Mouse (Mus musculus) hindbrain, embryonic 10.5 days (tissue): ENCODE measurements around the gene Rai14. TPM values are rescaled to one million over a fixed set of nuclear protein-coding genes. Genes with fewer than 3 reads are reported as not detected.

ENCODE experiments used
- DNase-seq: peaks from one replicate; pipeline ENCODE4 v3.0.0-alpha.2; 2017; ENCODE audit warnings: low spot score
- H3K27ac ChIP-seq: fragments of 300-500 bp; sonication (generic); 2 replicates; pipeline ENCODE4 v1.5.1; 2016; ENCODE audit warnings: mild to moderate bottlenecking, moderate library complexity
- H3K27me3 ChIP-seq: fragments of 300-500 bp; sonication (generic); 2 replicates; pipeline ENCODE4 v1.6.1; 2016; ENCODE audit warnings: mild to moderate bottlenecking; ENCODE audit not compliant: poor library complexity, insufficient read depth, severe bottlenecking
- H3K36me3 ChIP-seq: fragments of 300-500 bp; sonication (generic); 2 replicates; pipeline ENCODE4 v1.6.1; 2016; ENCODE audit warnings: mild to moderate bottlenecking, moderate library complexity
- H3K4me1 ChIP-seq: fragments of 300-500 bp; sonication (generic); replicated peaks from 2 replicates; pipeline ENCODE4 v1.6.1; 2016; ENCODE audit warnings: mild to moderate bottlenecking
- H3K4me3 ChIP-seq: fragments of 300-500 bp; sonication (generic); 2 replicates; pipeline ENCODE4 v1.5.1; 2016; ENCODE audit warnings: mild to moderate bottlenecking, moderate library complexity
- H3K9me3 ChIP-seq: fragments of 300-500 bp; sonication (generic); 2 replicates; pipeline ENCODE4 v1.6.1; 2016; ENCODE audit warnings: mild to moderate bottlenecking, moderate library complexity
- WGBS: fragments of 180-500 bp; shearing (Covaris S2); methylation state at CpG from one replicate; pipeline ENCODE4 v1.1.7; 2016; 5-methylcytosine and 5-hydroxymethylcytosine counted together
- polyA plus RNA-seq: library from polyadenylated mRNA; unstranded; fragments of >200 nt; fragmentation: Nextera tagmentation; extraction: Ambion mirVana; gene quantifications from 2 replicates; pipeline ENCODE4 v1.2.1, GENCODE M21; 2016

Gene Rai14
- polyA plus RNA-seq, 1 experiment from 2014 or later, result 72.2 TPM

- H3K4me3 ChIP-seq, result no peak overlapping the region
- H3K9me3 ChIP-seq, result peaks cover 4% of the 10 kb centered on the region
- peaks cover 12% of the 10 kb centered on the region for H3K36me3 ChIP-seq
- WGBS, result 95% methylated on average over 1 of the region's 1 CpGs
- DNase-seq, result no peak
- H3K4me1 ChIP-seq, result peaks cover 40% of the 10 kb centered on the region
- H3K27me3 ChIP-seq, result no peaks in the 10 kb centered on the region
- no peak overlapping the region for H3K27ac ChIP-seq
Measured at GRCm38 (mm10) chr15:10717284-10717683, 2.9 kb upstream of the Rai14 start.

GRCm38 (mm10) chr15:10715966-10716365, 1.5 kb upstream of the Rai14 start:
- peaks cover 4% of the 10 kb centered on the region for H3K9me3 ChIP-seq
- H3K36me3 ChIP-seq, result peaks cover 14% of the 10 kb centered on the region
- 0 out of 2 replicates have a peak overlapping the region, but pooled peaks have one; percentile 84 for H3K4me3 ChIP-seq
- DNase-seq, result no peak
- peaks cover 42% of the 10 kb centered on the region for H3K4me1 ChIP-seq
- no peaks in the 10 kb centered on the region for H3K27me3 ChIP-seq
- WGBS, result 13% methylated on average over 5 of the region's 5 CpGs
- H3K27ac ChIP-seq, result no peak overlapping the region

GRCm38 (mm10) chr15:10715139-10715505, 698 bp upstream of the Rai14 start:
- Histone ChIP-seq H3K27ac (peak overlapping the region; percentile 97), H3K36me3 (peaks cover 16% of the 10 kb centered on the region), H3K4me3 (peak overlapping the region; percentile 84), H3K9me3 (peaks cover 4% of the 10 kb centered on the region), H3K4me1 (peaks cover 42% of the 10 kb centered on the region), H3K27me3 (no peaks in the 10 kb centered on the region)
- under 1% methylated on average over 10 of the region's 10 CpGs for WGBS
- peak; percentile 66 for DNase-seq

GRCm38 (mm10) chr15:10713626-10714316, 653 bp downstream of the Rai14 start:
- under 1% methylated on average over 35 of the region's 35 CpGs for WGBS
- Histone ChIP-seq H3K4me1 (peaks cover 45% of the 10 kb centered on the region), H3K27me3 (no peaks in the 10 kb centered on the region), H3K4me3 (peak overlapping the region; percentile 84), H3K27ac (peak overlapping the region; percentile 97), H3K36me3 (peaks cover 30% of the 10 kb centered on the region), H3K9me3 (peaks cover 4% of the 10 kb centered on the region)
- peak; percentile 62 for DNase-seq

- no peak for DNase-seq
- H3K4me3 ChIP-seq, result peak overlapping the region; percentile 84
- peaks cover 4% of the 10 kb centered on the region for H3K9me3 ChIP-seq
- no peaks in the 10 kb centered on the region for H3K27me3 ChIP-seq
- peaks cover 45% of the 10 kb centered on the region for H3K4me1 ChIP-seq
- H3K27ac ChIP-seq, result peak overlapping the region; percentile 97
- peaks cover 35% of the 10 kb centered on the region for H3K36me3 ChIP-seq
- WGBS, result 6% methylated on average over 13 of the region's 13 CpGs
Measured at GRCm38 (mm10) chr15:10713181-10713625, 1.2 kb downstream of the Rai14 start.

GRCm38 (mm10) chr15:10712288-10712687, 2.1 kb downstream of the Rai14 start:
- H3K4me1 ChIP-seq, result peaks cover 45% of the 10 kb centered on the region
- no peak for DNase-seq
- H3K36me3 ChIP-seq, result peaks cover 39% of the 10 kb centered on the region
- WGBS, result 77% methylated on average over 3 of the region's 3 CpGs
- H3K27me3 ChIP-seq, result no peaks in the 10 kb centered on the region
- peak overlapping the region; percentile 84 for H3K4me3 ChIP-seq
- H3K27ac ChIP-seq, result peak overlapping the region; percentile 97
- no peaks in the 10 kb centered on the region for H3K9me3 ChIP-seq

- no peak for DNase-seq
- no peaks in the 10 kb centered on the region for H3K9me3 ChIP-seq
- H3K27ac ChIP-seq, result peak overlapping the region; percentile 60; the same call in 1 of the 2 replicates
- H3K4me1 ChIP-seq, result peaks cover 49% of the 10 kb centered on the region
- peak overlapping the region; percentile 84 for H3K4me3 ChIP-seq
- H3K36me3 ChIP-seq, result peaks cover 42% of the 10 kb centered on the region
- WGBS, result 65% methylated on average over 6 of the region's 6 CpGs
- H3K27me3 ChIP-seq, result no peaks in the 10 kb centered on the region
Measured at GRCm38 (mm10) chr15:10711231-10711630, 3.2 kb downstream of the Rai14 start.

- Histone ChIP-seq H3K4me3 (no peak overlapping the region), H3K4me1 (peaks cover 39% of the 10 kb centered on the region), H3K9me3 (no peaks in the 10 kb centered on the region), H3K27ac (no peak overlapping the region), H3K36me3 (peaks cover 58% of the 10 kb centered on the region), H3K27me3 (no peaks in the 10 kb centered on the region)
- WGBS, result 86% methylated on average over 10 of the region's 10 CpGs
- no peak for DNase-seq
Measured at GRCm38 (mm10) chr15:10708591-10709272, 5.7 kb downstream of the Rai14 start.

- Histone ChIP-seq H3K27ac (no peak overlapping the region), H3K27me3 (no peaks in the 10 kb centered on the region), H3K36me3 (peaks cover 67% of the 10 kb centered on the region), H3K4me3 (no peak overlapping the region), H3K9me3 (no peaks in the 10 kb centered on the region), H3K4me1 (peaks cover 31% of the 10 kb centered on the region)
- DNase-seq, result no peak
- 95% methylated on average over 6 of the region's 6 CpGs for WGBS
Measured at GRCm38 (mm10) chr15:10707109-10707508, 7.3 kb downstream of the Rai14 start.

GRCm38 (mm10) chr15:10706414-10706813, 8.0 kb downstream of the Rai14 start:
- no peak overlapping the region for H3K4me3 ChIP-seq
- WGBS, result 85% methylated on average over 8 of the region's 8 CpGs
- peaks cover 24% of the 10 kb centered on the region for H3K4me1 ChIP-seq
- H3K36me3 ChIP-seq, result peaks cover 74% of the 10 kb centered on the region
- no peak overlapping the region for H3K27ac ChIP-seq
- no peak for DNase-seq
- no peaks in the 10 kb centered on the region for H3K9me3 ChIP-seq
- no peaks in the 10 kb centered on the region for H3K27me3 ChIP-seq

GRCm38 (mm10) chr15:10705752-10706151, 8.7 kb downstream of the Rai14 start:
- 75% methylated on average over 5 of the region's 5 CpGs for WGBS
- H3K4me3 ChIP-seq, result no peak overlapping the region
- H3K27ac ChIP-seq, result no peak overlapping the region
- H3K4me1 ChIP-seq, result peaks cover 18% of the 10 kb centered on the region
- H3K9me3 ChIP-seq, result no peaks in the 10 kb centered on the region
- peaks cover 76% of the 10 kb centered on the region for H3K36me3 ChIP-seq
- no peaks in the 10 kb centered on the region for H3K27me3 ChIP-seq
- DNase-seq, result no peak

GRCm38 (mm10) chr15:10704328-10704727, 10.1 kb downstream of the Rai14 start:
- H3K9me3 ChIP-seq, result no peaks in the 10 kb centered on the region

GRCm38 (mm10) chr15:10701571-10701970, 12.9 kb downstream of the Rai14 start:
- Histone ChIP-seq H3K9me3 (no peaks in the 10 kb centered on the region), H3K27me3 (no peaks in the 10 kb centered on the region), H3K4me1 (peaks cover 30% of the 10 kb centered on the region), H3K36me3 (peaks cover 61% of the 10 kb centered on the region), H3K4me3 (no peak overlapping the region), H3K27ac (no peak overlapping the region)
- 92% methylated on average over 5 of the region's 5 CpGs for WGBS
- DNase-seq, result no peak

More at GRCm38 (mm10) chr15:10704328-10704727, 10.1 kb downstream of the Rai14 start:
- Histone ChIP-seq H3K4me1 (peaks cover 14% of the 10 kb centered on the region), H3K27ac (no peak overlapping the region), H3K36me3 (peaks cover 74% of the 10 kb centered on the region), H3K27me3 (no peaks in the 10 kb centered on the region), H3K4me3 (no peak overlapping the region)
- no peak for DNase-seq
- 92% methylated on average over 8 of the region's 8 CpGs for WGBS
